Mouse (Mus musculus) kidney, postnatal 0 days (tissue): ENCODE data around the gene Stk32c. TPM values are rescaled to one million over a fixed set of nuclear protein-coding genes. Genes with fewer than 3 reads are reported as not detected.

Source experiments
- ATAC-seq: fragments of 200-750 bp; cut with Nextera tagmentation; replicated peaks from 2 replicates; pipeline ENCODE4 v1.8.0; 2017; ENCODE audit warnings: low read depth, moderate number of reproducible peaks, moderate TSS enrichment, moderate library complexity; ENCODE audit not compliant: low FRiP score
- DNase-seq: peaks from one replicate; pipeline ENCODE4 v3.0.0-alpha.2; 2016; ENCODE audit warnings: low spot score
- H3K27ac ChIP-seq: fragments of 300-500 bp; sonication (generic); 2 replicates; pipeline ENCODE4 v1.5.1; 2014; ENCODE audit warnings: mild to moderate bottlenecking
- H3K27me3 ChIP-seq: fragments of 300-500 bp; sonication (generic); 2 replicates; pipeline ENCODE4 v1.6.1; 2014; ENCODE audit warnings: low read length, mixed read lengths; ENCODE audit not compliant: insufficient read depth
- H3K36me3 ChIP-seq: fragments of 300-500 bp; sonication (generic); 2 replicates; pipeline ENCODE4 v1.6.1; 2014; ENCODE audit warnings: low read length, mixed read lengths; ENCODE audit not compliant: insufficient read depth
- H3K4me1 ChIP-seq: fragments of 300-500 bp; sonication (generic); replicated peaks from 2 replicates; pipeline ENCODE4 v1.6.1; 2014; ENCODE audit warnings: antibody characterized with exemption, low read length, mixed read lengths; ENCODE audit not compliant: insufficient read depth
- H3K4me2 ChIP-seq: fragments of 300-500 bp; sonication (generic); 2 replicates; pipeline ENCODE4 v1.6.1; 2014; ENCODE audit warnings: mild to moderate bottlenecking, low read length, moderate library complexity, mixed read lengths
- H3K4me3 ChIP-seq: fragments of 300-500 bp; sonication (generic); replicated peaks from 2 replicates; pipeline ENCODE4 v1.5.1; 2014; ENCODE audit warnings: low read depth, low read length
- H3K9ac ChIP-seq: fragments of 300-500 bp; sonication (generic); 2 replicates; pipeline ENCODE4 v1.6.1; 2014; ENCODE audit warnings: low read depth, low read length
- H3K9me3 ChIP-seq: fragments of 300-500 bp; sonication (generic); replicated peaks from 2 replicates; pipeline ENCODE4 v1.6.1; 2016; ENCODE audit warnings: low read length, inconsistent platforms, mixed read lengths
- CTCF ChIP-seq: IDR thresholded peaks from 2 replicates; pipeline ENCODE4 v1.5.1; 2016; ENCODE audit warnings: antibody characterized with exemption, low read depth, mild to moderate bottlenecking, moderate library complexity
- WGBS: fragments of 180-500 bp; shearing (Covaris S2); extraction: QIAGEN DNeasy Blood & Tissue Kit; methylation state at CpG from one replicate; pipeline ENCODE4 v1.1.7; 2014; 5-methylcytosine and 5-hydroxymethylcytosine counted together
- polyA plus RNA-seq: library from polyadenylated mRNA; unstranded; fragments of >200 nt; fragmentation: Nextera tagmentation; extraction: Ambion mirVana; gene quantifications from 2 replicates; pipeline ENCODE4 v1.2.1, GENCODE M21; 2015

Gene Stk32c
- polyA plus RNA-seq, 1 experiment from 2014 or later = 0.25 TPM

DNA sequence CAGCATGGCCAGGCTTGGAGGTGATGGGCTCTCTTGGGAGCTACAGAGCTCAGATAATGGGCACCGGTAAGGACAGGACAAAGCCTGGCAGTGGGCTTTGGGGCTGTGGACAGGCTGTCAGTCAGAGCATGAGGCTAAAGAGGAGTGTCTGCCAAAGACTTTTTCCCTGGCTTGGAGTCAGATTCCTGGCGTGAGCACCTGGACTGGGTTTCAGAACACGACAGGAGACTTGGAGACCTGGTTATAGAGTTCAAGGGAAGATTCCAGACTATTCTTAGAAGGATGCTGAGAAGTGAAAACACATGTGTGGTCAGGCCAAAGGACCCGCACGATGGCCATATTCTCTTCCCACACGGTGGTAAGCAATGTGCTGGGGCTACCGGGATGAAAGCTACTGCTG is 107.4 kb downstream of the Stk32c start:
- WGBS = 87% methylated on average over 7 of the region's 7 CpGs
- TF ChIP-seq CTCF = no peak
- Histone ChIP-seq H3K27ac (no peak overlapping the region), H3K27me3 (no peaks in the 10 kb centered on the region), H3K9me3 (no peaks in the 10 kb centered on the region), H3K9ac (no peak overlapping the region), H3K4me2 (no peak overlapping the region), H3K4me3 (no peak overlapping the region), H3K4me1 (no peaks in the 10 kb centered on the region), H3K36me3 (no peaks in the 10 kb centered on the region)
- DNase-seq = no peak
- ATAC-seq = no peak

DNA sequence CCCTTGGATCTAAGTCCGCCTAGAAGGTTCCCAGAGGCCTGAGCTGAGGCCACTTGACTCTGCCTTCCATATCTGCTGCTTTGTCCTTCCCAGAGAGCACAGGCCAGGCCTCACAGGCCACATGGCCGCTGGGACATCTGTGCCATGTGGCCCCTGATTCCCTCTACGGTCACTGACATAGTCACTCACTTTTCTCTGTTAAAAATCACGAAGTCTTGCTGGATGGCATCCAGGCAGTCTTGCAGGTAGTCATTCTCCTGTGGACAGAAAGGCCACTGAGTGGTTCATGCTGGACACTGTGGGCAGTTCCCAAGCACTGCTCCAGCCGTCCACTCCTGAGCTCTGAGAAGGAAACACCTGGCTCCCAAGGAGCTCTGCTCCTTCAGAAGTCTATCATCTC is 108.0 kb downstream of the Stk32c start:
- no peak overlapping the region for H3K4me2 ChIP-seq
- no peaks in the 10 kb centered on the region for H3K9me3 ChIP-seq
- H3K9ac ChIP-seq = no peak overlapping the region
- no peaks in the 10 kb centered on the region for H3K4me1 ChIP-seq
- ATAC-seq (no peak), DNase-seq (no peak)
- 75% methylated on average over 5 of the region's 5 CpGs for WGBS
- no peak overlapping the region for H3K27ac ChIP-seq
- no peaks in the 10 kb centered on the region for H3K36me3 ChIP-seq
- TF ChIP-seq CTCF = no peak
- no peaks in the 10 kb centered on the region for H3K27me3 ChIP-seq
- H3K4me3 ChIP-seq = no peak overlapping the region

DNA sequence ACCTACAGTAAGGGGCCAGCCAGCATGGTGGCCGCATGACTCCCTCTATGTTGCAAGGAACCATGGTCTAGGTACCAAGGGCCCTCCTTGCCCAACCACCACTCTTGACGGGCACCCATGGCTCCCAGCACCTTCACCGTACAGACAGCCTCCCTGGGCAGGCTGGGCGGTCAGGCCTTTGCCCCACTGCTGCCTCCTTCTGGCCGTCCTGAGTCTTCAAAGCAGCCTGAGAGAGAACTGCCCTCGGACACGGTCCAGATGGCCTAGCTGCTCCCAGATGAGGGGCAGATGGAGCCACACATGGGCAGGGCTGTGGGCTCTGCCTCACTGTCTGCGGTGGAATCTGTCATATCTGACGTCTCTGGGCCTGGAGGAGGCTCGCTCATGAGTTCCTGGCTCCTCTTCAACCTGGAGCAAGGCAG is 109.1 kb downstream of the Stk32c start:
- H3K27ac ChIP-seq = no peak overlapping the region
- no peak for DNase-seq
- 56% methylated on average over 10 of the region's 10 CpGs for WGBS
- peak; percentile 55 for TF ChIP-seq CTCF
- H3K4me1 ChIP-seq = no peaks in the 10 kb centered on the region
- ATAC-seq = 0 out of 2 replicates have a peak, but pooled peaks have one; percentile 24
- no peak overlapping the region for H3K4me2 ChIP-seq
- H3K4me3 ChIP-seq = no peak overlapping the region
- H3K9ac ChIP-seq = no peak overlapping the region
- no peaks in the 10 kb centered on the region for H3K27me3 ChIP-seq
- H3K9me3 ChIP-seq = no peaks in the 10 kb centered on the region
- no peaks in the 10 kb centered on the region for H3K36me3 ChIP-seq

DNA sequence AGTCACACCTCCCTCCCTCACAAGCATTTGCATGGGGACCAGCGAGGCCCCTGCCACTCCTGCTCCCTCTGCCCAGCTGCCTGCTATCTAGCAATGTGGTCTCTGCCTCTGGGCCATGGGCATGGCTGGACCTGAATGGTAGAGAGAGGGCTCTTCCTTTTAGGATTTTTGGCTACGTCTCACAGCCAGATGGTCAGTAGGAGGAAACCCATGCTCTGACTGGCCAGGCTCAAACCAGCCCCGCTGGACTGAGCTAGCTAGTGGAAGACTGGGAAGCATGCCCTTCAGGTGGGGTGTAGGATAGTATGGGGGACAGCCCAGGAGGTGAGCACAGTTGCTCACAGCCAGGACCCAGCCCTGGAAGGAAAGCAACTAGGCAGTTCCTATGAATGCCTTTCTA is 111.3 kb downstream of the Stk32c start:
- H3K9me3 ChIP-seq = no peaks in the 10 kb centered on the region
- H3K27me3 ChIP-seq = no peaks in the 10 kb centered on the region
- H3K27ac ChIP-seq = no peak overlapping the region
- no peak overlapping the region for H3K4me3 ChIP-seq
- no peak for TF ChIP-seq CTCF
- no peaks in the 10 kb centered on the region for H3K4me1 ChIP-seq
- ATAC-seq = no peak
- 65% methylated on average over 3 of the region's 3 CpGs for WGBS
- no peak overlapping the region for H3K4me2 ChIP-seq
- no peak overlapping the region for H3K9ac ChIP-seq
- H3K36me3 ChIP-seq = no peaks in the 10 kb centered on the region
- no peak for DNase-seq

DNA sequence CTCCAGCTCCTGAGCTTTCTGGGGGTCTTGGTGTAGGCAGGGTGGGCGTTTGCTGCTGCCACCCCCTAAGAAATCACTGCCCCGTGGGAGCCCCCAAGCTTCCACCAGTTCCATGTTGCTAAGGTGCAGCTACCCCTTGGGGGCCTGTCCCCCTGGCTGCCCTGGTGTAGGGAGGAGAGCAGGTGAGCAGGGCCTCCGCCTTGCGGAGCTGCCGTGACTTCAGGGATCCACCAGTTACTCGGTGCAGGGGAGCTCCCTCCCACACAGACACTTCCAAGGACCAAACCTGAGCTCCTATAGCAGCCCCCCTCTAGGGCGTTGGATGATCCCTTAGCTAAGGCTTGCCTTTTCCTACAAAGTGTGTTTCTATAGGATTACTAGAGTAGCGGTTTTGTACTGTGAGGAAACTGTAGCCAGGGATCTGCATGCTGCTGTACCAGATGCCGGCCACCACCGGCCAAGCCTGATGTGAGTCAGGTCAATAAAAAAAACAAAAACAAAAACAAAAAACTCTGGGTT is 111.8 kb downstream of the Stk32c start:
- no peak for ATAC-seq

DNA sequence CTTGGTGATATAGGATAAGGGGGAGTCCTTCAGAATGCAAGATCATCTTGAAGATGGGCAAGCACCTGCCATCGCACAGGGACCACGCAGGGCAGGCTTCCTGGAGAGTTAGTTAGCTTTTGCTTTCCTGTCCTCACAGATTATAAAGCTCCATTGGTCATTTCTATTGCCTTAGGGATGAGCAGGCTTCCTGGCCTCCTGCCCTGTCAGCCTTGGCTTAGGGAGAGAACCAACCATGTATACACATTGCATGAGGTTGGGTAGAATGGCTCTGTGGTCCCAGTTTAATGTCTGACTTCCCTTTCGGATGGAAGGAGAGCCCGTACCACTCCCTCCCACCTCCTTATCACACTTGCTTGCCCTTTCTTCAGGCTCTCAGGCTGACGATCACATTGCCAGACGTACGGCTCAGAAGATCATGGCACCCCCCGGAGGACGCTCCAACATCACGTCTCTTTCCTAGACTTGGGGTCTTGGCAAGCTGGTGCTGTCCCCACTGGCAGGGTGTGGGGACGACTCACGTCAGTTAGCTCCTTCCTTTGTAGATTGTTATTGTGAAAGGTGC is 112.5 kb downstream of the Stk32c start:
- H3K4me3 ChIP-seq = no peak overlapping the region
- ATAC-seq = no peak
- TF ChIP-seq CTCF = no peak
- no peak overlapping the region for H3K4me2 ChIP-seq
- H3K4me1 ChIP-seq = no peaks in the 10 kb centered on the region
- no peaks in the 10 kb centered on the region for H3K36me3 ChIP-seq
- H3K27ac ChIP-seq = no peak overlapping the region
- no peaks in the 10 kb centered on the region for H3K27me3 ChIP-seq
- no peak for DNase-seq
- H3K9ac ChIP-seq = no peak overlapping the region
- 78% methylated on average over 12 of the region's 12 CpGs for WGBS
- no peaks in the 10 kb centered on the region for H3K9me3 ChIP-seq

More for the DNA sequence above, 111.8 kb downstream of the Stk32c start:
- no peaks in the 10 kb centered on the region for H3K9me3 ChIP-seq
- no peak overlapping the region for H3K4me2 ChIP-seq
- WGBS = 67% methylated on average over 10 of the region's 10 CpGs
- H3K27ac ChIP-seq = no peak overlapping the region
- no peaks in the 10 kb centered on the region for H3K36me3 ChIP-seq
- no peak for DNase-seq
- H3K4me3 ChIP-seq = no peak overlapping the region
- no peaks in the 10 kb centered on the region for H3K27me3 ChIP-seq
- H3K9ac ChIP-seq = no peak overlapping the region
- no peak for TF ChIP-seq CTCF
- H3K4me1 ChIP-seq = no peaks in the 10 kb centered on the region

DNA sequence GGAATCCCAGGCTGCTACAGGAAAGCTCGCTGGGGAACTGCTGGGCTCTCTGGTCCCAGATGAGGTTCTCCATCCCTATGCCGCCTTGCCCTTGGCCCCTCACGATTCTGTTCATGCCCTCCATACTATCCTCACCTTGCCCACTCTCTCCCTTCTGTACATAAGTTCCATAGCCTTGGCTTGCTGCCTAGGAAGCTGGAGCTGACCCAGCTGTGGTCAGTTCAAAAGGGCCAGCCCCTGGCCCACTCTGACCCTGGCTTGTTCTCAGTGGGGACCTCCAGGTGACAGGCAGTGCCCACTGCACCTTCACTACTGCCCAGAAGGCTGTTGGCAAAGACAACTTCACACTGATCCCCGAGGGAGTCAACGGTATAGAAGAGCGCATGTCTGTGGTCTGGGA is 116.7 kb downstream of the Stk32c start:
- no peak for TF ChIP-seq CTCF
- 91% methylated on average over 6 of the region's 6 CpGs for WGBS
- Histone ChIP-seq H3K4me2 (no peak overlapping the region), H3K27me3 (no peaks in the 10 kb centered on the region), H3K36me3 (no peaks in the 10 kb centered on the region), H3K9ac (no peak overlapping the region), H3K27ac (no peak overlapping the region), H3K9me3 (no peaks in the 10 kb centered on the region), H3K4me3 (no peak overlapping the region), H3K4me1 (no peaks in the 10 kb centered on the region)
- ATAC-seq (no peak), DNase-seq (no peak)
